In genomic region chr11:86923654-86924053, GRCm38 (mm10) we compare ENCODE assay signal across 18 mouse cellular contexts.
"Had no signal": no experiment of that assay in that cellular context is flagged by ENCODE, and none has a peak within 500 bp of the region (broad histone marks: within the 10 kb centered on the region; RNA-seq: fewer than 3 reads in every experiment).

No protein-coding gene starts in this region.

- H3K27me3 ChIP-seq: limb, embryonic 12.5 days; limb, embryonic 15.5 days; liver, embryonic 12.5 days; liver, embryonic 15.5 days; lung, embryonic 15.5 days had no signal

- H3K4me3 ChIP-seq: limb, embryonic 12.5 days; limb, embryonic 15.5 days; liver, embryonic 12.5 days; liver, embryonic 15.5 days; lung, embryonic 15.5 days; megakaryocyte, embryonic 14.5 days had no signal

- H3K9me3 ChIP-seq: limb, embryonic 12.5 days; limb, embryonic 15.5 days; liver, embryonic 12.5 days; liver, embryonic 15.5 days; lung, embryonic 15.5 days; megakaryocyte, embryonic 14.5 days had no signal

- DNase-seq: kidney, adult 18-20 months; left cerebral cortex, postnatal 4 days; lung, adult 18-20 months; lung, postnatal 10 days; lung, postnatal 36 days; midbrain, embryonic 14.5 days; thymus, adult 2 months; thymus, postnatal 14 days; thymus, postnatal 4 days had no signal

- H3K27ac ChIP-seq: kidney, postnatal 0 days; limb, embryonic 12.5 days; limb, embryonic 15.5 days; liver, embryonic 12.5 days; liver, embryonic 15.5 days; lung, embryonic 15.5 days; stomach, postnatal 0 days had no signal

- H3K4me2 ChIP-seq: limb, embryonic 12.5 days; limb, embryonic 15.5 days; liver, embryonic 12.5 days; liver, embryonic 15.5 days; lung, embryonic 15.5 days; midbrain, embryonic 11.5 days had no signal

- H3K9ac ChIP-seq: limb, embryonic 12.5 days; limb, embryonic 15.5 days; liver, embryonic 12.5 days; liver, embryonic 15.5 days; lung, embryonic 15.5 days had no signal

- H3K36me3 ChIP-seq: limb, embryonic 12.5 days; limb, embryonic 15.5 days; liver, embryonic 12.5 days; liver, embryonic 15.5 days; lung, embryonic 15.5 days had no signal

- ATAC-seq: liver, embryonic 12.5 days had no signal
